Mouse (Mus musculus) heart, adult 2 months (tissue): Measurements from ENCODE around the gene Nobox. TPM values are rescaled to one million over a fixed set of nuclear protein-coding genes. Genes with fewer than 3 reads are reported as not detected.
A peak's percentile ranks its signal among the peaks of the same experiment; 100 is the strongest.

ENCODE experiments used
- DNase-seq, 2 experiments: peaks; one replicate each; pipeline ENCODE4 v3.0.0; 2021
- H3K27ac ChIP-seq: fragments of 200-600 bp; 2 replicates; pipeline ENCODE4 v1.8.1; 2022
- H3K27me3 ChIP-seq: fragments of 200-500 bp; 2 replicates; pipeline ENCODE4 v1.6.1; 2012; ENCODE audit warnings: mild to moderate bottlenecking, low read length, inconsistent platforms, mixed read lengths; ENCODE audit not compliant: control insufficient read depth, insufficient read depth
- H3K36me3 ChIP-seq: fragments of 200-500 bp; 2 replicates; pipeline ENCODE4 v1.6.1; 2012; ENCODE audit warnings: low read length, inconsistent platforms; ENCODE audit not compliant: control insufficient read depth, insufficient read depth
- H3K4me1 ChIP-seq: fragments of 200-500 bp; 2 replicates; pipeline ENCODE4 v1.6.1; 2011; ENCODE audit warnings: low read length; ENCODE audit not compliant: control insufficient read depth, insufficient read depth
- H3K4me3 ChIP-seq: fragments of 200-600 bp; 2 replicates; pipeline ENCODE4 v1.8.1; 2022
- H3K79me2 ChIP-seq: fragments of 200-500 bp; replicated peaks from 2 replicates; pipeline ENCODE4 v1.6.1; 2012; ENCODE audit warnings: mild to moderate bottlenecking, inconsistent platforms, low read length, moderate library complexity, mixed read lengths; ENCODE audit not compliant: control insufficient read depth, insufficient read depth
- H3K9ac ChIP-seq: fragments of 200-500 bp; 2 replicates; pipeline ENCODE4 v1.6.1; 2012; ENCODE audit warnings: low read depth, mild to moderate bottlenecking, control low read depth, inconsistent platforms, low read length, mixed read lengths
- CTCF ChIP-seq: fragments of 200-600 bp; IDR thresholded peaks from 2 replicates; pipeline ENCODE4 v1.8.1; 2022; ENCODE audit warnings: antibody characterized with exemption, mild to moderate bottlenecking, moderate library complexity
- EP300 ChIP-seq: fragments of 200-500 bp; IDR thresholded peaks from 2 replicates; pipeline ENCODE4 v1.6.1; 2011; ENCODE audit warnings: low read depth, low read length, control low read depth; ENCODE audit not compliant: insufficient read depth
- POLR2A ChIP-seq: fragments of 200-500 bp; IDR thresholded peaks from 2 replicates; pipeline ENCODE4 v1.6.1; 2011; ENCODE audit warnings: mild to moderate bottlenecking, low read depth, low read length, control low read depth; ENCODE audit not compliant: insufficient read depth
- WGBS: fragments of 180-500 bp; shearing (Covaris S2); methylation state at CpG from one replicate; pipeline ENCODE4 v1.1.7; 2018; 5-methylcytosine and 5-hydroxymethylcytosine counted together
- intact Hi-C: fragments of 180-260 bp; cut with DNase I; formaldehyde crosslinking; loops from one replicate; pipeline ENCODE4 v1.15.1; 2025
- polyA plus RNA-seq: library from polyadenylated mRNA; depleted of rRNA; stranded (reverse); fragments of >200 nt; gene quantifications from 2 replicates; pipeline ENCODE4 v1.2.3, GENCODE M21; 2012; rRNA removed
- total RNA-seq, 2 experiments: library from RNA; stranded (reverse); gene quantifications; 2 replicates each; pipeline ENCODE4 v1.2.3; 2021

The Nobox gene
- total and polyA plus RNA-seq, 3 experiments = not detected

DNA sequence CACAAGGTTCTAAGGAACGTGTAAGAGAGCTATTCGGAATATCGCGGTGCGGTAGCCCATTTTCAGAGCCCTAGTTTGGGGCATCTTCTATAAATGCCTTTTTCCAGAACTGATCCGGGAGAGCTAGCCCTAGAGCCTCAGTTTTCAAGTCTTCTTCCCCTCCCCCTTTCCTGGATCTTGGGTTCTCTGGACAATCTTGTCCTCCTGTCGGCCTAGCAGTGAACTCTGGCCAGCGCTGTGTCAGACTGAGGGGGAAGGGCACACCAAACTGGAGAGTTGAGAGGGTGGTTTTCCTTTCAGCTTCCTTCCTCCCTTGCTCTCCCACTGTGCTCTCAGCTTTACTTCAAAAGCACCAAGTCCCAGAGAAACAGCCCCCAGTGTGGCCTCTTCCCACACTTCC is 43.0 kb downstream of the Nobox start:
- peaks cover 11% of the 10 kb centered on the region for H3K36me3 ChIP-seq
- peak overlapping the region; percentile 77 for H3K27ac ChIP-seq
- intact Hi-C loops = loop anchor here (10.0 kb wide), 1 partner anchor 398 kb away; the partner anchor contains the start of gene Tpk1
- peak; percentile 33 to 34 for DNase-seq
- WGBS = 12% methylated on average over 8 of the region's 8 CpGs
- H3K27me3 ChIP-seq = no peaks in the 10 kb centered on the region
- H3K4me3 ChIP-seq = peak overlapping the region; percentile 78
- TF ChIP-seq POLR2A = 0 out of 2 replicates have a peak, but pooled peaks have one; percentile 18
- TF ChIP-seq EP300 = no peak
- peak; percentile 38 for TF ChIP-seq CTCF
- peaks cover 4% of the 10 kb centered on the region for H3K4me1 ChIP-seq
- H3K9ac ChIP-seq = peak overlapping the region; percentile 92
- no peaks in the 10 kb centered on the region; the same call in 1 of the 2 replicates for H3K79me2 ChIP-seq

DNA sequence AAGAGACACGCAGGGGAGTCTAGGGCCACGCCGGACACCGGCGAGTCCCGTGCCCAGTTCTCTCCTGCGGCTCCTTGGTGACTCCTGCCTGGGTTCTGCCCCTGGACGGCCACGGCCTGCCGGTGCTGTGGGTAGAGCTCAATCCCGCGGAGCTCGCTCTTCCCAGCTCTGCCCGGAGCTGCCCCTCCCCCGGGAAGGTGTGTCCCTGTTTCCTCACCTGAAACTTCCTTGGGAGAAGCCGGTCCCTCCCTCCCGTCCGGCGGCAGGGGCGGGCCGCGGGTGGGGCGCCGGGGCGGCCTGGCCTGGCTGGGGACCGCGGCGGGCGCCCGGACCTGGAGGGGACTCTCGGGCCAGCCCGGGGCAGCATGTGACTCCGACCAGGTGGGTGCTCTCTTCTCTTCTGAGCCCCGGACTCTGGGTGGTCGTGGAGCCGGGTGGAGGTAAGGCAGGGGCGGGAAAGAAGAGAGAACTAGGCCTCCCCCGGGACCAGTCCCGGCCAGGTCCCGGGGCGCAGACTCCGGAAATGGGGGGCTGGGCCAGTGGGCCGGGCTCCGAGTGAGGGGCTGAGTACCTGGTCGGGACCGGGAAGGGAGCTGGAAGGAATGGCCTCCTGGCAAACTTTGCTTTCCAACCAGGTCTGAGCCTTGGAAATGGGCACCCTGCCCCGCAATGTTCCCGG is 43.9 kb downstream of the Nobox start, which contains the start of gene Arhgef5:
Gene Arhgef5 (plus strand): TSS at position 220 of the 679 bp plus-strand sequence.
- TF ChIP-seq POLR2A = no peak
- TF ChIP-seq CTCF = no peak
- TF ChIP-seq EP300 = no peak
- under 1% methylated on average over 47 of the region's 48 CpGs for WGBS

DNA sequence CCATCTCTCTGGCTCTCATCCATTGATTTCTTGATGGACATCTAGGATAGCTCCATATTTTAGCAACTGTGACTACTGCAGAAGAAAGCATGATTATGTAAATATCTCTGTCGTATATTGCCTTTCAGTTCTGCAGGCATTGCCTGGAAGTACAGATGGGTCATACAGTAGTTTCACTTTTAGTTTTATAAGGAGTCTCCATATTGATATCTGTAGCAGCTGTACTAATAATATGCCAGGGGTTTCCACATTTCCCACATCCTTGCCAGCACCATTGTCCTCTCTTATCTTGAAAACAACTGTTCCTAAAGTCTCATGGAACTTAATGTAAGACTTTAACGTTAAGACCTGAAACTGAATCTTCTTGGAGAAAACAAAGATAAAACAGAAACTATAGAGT is 48.6 kb downstream of the Nobox start:
- peaks cover 2% of the 10 kb centered on the region for H3K4me1 ChIP-seq
- WGBS = 19% methylated on average over 2 of the region's 2 CpGs
- intact Hi-C loops = loop anchor here (10.0 kb wide), 1 partner anchor 404 kb away; the partner anchor contains the start of gene Tpk1
- no peak overlapping the region for H3K9ac ChIP-seq
- H3K4me3 ChIP-seq = no peak overlapping the region
- peaks cover 5% of the 10 kb centered on the region; the same call in 1 of the 2 replicates for H3K36me3 ChIP-seq
- no peaks in the 10 kb centered on the region for H3K27me3 ChIP-seq
- H3K27ac ChIP-seq = peak overlapping the region; percentile 56
- no peaks in the 10 kb centered on the region for H3K79me2 ChIP-seq
- TF ChIP-seq POLR2A = no peak
- no peak for TF ChIP-seq CTCF
- no peak for TF ChIP-seq EP300
- DNase-seq = no peak

More for the DNA sequence above, 43.9 kb downstream of the Nobox start, which contains the start of gene Arhgef5:
- peaks cover 6% of the 10 kb centered on the region for H3K36me3 ChIP-seq
- no peaks in the 10 kb centered on the region for H3K27me3 ChIP-seq
- peak; percentile 78 to 79 for DNase-seq
- peak within 1 kb of the TSS; percentile 92 for H3K9ac ChIP-seq
- H3K4me1 ChIP-seq = peaks cover 4% of the 10 kb centered on the region
- H3K79me2 ChIP-seq = no peaks in the 10 kb centered on the region; the same call in 1 of the 2 replicates
- intact Hi-C loops = loop anchor here (10.0 kb wide), 1 partner anchor 399 kb away; the partner anchor contains the start of gene Tpk1
- peak within 1 kb of the TSS; percentile 77 for H3K27ac ChIP-seq
- peak within 1 kb of the TSS; percentile 78 for H3K4me3 ChIP-seq

DNA sequence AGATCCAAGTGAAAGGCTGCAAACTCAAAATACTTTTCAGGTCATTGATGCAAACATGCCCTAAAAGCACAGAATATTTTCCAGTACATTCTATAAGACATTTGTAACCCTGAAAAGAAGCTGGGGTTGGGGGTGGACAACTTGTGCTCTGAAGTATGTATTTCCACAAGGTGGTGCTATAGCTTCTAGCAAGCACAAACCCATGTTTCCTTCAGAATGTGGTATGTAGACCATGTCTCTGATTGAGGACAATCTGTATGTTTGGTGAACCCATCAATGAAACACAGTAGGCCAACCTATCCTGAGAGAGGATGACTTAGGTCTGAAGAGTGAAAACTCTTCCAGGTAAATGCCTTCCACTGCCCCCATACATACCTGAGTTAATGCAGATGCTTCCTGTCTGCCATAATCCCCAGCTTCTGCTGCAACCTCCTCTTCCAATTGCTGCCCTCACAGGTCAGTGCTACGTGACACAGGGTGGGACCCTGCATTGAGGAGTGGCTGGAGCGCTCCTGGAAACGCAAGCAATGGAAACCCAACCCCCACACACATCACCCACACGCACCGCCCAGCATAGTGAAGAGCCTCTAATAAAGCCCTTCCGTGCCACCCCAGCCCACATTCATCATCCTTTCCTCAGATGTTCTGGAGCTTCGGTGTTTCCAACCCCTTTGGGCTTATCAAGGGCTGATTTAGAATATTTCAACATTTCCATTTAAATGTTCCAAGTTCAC is 55.0 kb downstream of the Nobox start:
- intact Hi-C loops = loop anchor here (1.0 kb wide), 2 partner anchors 24 to 43 kb away; no protein-coding TSS in a partner anchor
- no peaks in the 10 kb centered on the region for H3K4me1 ChIP-seq
- TF ChIP-seq CTCF (peak; percentile 83), EP300 (no peak), POLR2A (no peak)
- no peaks in the 10 kb centered on the region for H3K79me2 ChIP-seq
- 64% methylated on average over 7 of the region's 7 CpGs for WGBS
- H3K36me3 ChIP-seq = no peaks in the 10 kb centered on the region
- DNase-seq = no peak
- no peak overlapping the region for H3K4me3 ChIP-seq
- H3K27ac ChIP-seq = no peak overlapping the region
- no peaks in the 10 kb centered on the region for H3K27me3 ChIP-seq
- H3K9ac ChIP-seq = no peak overlapping the region

Other genes starting within 250 kb of the Nobox start
- not detected for gene Olfr441, start 203.2 kb downstream of the Nobox start, total RNA-seq
- not detected in 2 replicates for gene Olfr441, start 203.2 kb downstream of the Nobox start, polyA plus RNA-seq
- gene Olfr237-ps1, start 163.0 kb downstream of the Nobox start, total RNA-seq = not detected
- gene Olfr237-ps1, start 163.0 kb downstream of the Nobox start, polyA plus RNA-seq = not detected in 2 replicates
- gene Olfr437, start 146.3 kb downstream of the Nobox start, total RNA-seq = not detected
- gene Olfr437, start 146.3 kb downstream of the Nobox start, polyA plus RNA-seq = not detected in 2 replicates
- gene Olfr13, start 137.4 kb downstream of the Nobox start, total RNA-seq = not detected
- gene Olfr13, start 137.4 kb downstream of the Nobox start, polyA plus RNA-seq = not detected in 2 replicates
- not detected for gene Olfr435, start 112.4 kb downstream of the Nobox start, total RNA-seq
- gene Olfr435, start 112.4 kb downstream of the Nobox start, polyA plus RNA-seq = not detected in 2 replicates
- gene Olfr434, start 96.5 kb downstream of the Nobox start, total RNA-seq = not detected
- gene Olfr434, start 96.5 kb downstream of the Nobox start, polyA plus RNA-seq = not detected in 2 replicates
- gene Olfr47, start 78.0 kb downstream of the Nobox start, total RNA-seq = not detected
- not detected in 2 replicates for gene Olfr47, start 78.0 kb downstream of the Nobox start, polyA plus RNA-seq
- gene Arhgef5, start 44.0 kb downstream of the Nobox start, total RNA-seq = 10 to 100 TPM; 12.8 to 13.7 TPM
- 10.7 and 17.0 TPM in 2 replicates for gene Arhgef5, start 44.0 kb downstream of the Nobox start, polyA plus RNA-seq